Mouse (Mus musculus): ENCODE data around the gene Chpt1. TPM values are rescaled to one million over a fixed set of nuclear protein-coding genes. Genes with fewer than 3 reads are reported as not detected.

Gene Chpt1
- polyA plus RNA-seq, 1 experiment from 2014 or later, result 5.2 TPM

DNA sequence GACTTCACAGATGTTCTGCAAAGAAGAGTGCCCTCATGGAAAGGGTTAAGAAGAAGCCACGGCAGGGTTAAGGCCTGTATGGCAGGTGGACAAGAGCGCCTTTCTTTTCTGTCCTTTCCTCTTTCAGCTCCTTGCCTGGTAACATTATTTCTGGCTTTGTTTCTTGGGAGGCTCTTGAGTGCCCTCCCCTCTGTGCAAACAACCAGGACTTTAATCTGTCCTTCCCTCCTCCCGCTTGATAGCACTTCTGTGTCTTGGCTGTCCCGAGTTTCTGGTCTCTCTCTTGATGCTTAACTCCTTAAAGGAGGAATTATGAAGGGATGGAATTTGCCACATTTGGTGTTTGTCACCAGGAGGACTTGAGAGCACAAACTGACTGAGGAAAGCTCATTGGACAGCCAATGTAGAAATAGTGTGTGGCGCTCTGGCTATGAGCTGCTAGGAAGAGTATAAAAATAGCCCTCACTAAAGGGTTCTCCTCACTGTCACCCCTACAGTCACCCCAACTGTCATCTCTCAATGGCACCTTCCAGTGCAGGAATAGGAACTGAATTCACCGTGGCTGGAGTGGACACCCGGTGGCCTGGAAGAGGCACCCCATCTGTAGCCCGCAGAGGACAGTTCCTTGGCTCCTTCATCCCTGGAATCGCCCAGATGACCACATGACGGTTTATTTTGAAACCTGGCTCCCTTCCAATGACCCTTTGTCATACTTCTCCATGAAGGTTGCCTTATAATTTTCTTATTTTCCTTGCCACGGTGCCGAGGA is 6.8 kb upstream of the Chpt1 start:
- H3K4me3 ChIP-seq, result no peak overlapping the region
- no peak for ATAC-seq
- WGBS, result 76% methylated on average over 12 of the region's 12 CpGs
- no peak overlapping the region for H3K27ac ChIP-seq
- H3K9ac ChIP-seq, result no peak overlapping the region
- H3K27me3 ChIP-seq, result no peaks in the 10 kb centered on the region
- H3K36me3 ChIP-seq (ENCODE audit: poor library complexity, severe bottlenecking), result no peaks in the 10 kb centered on the region
- H3K9me3 ChIP-seq (replicated peaks), result no peaks in the 10 kb centered on the region
- H3K4me1 ChIP-seq, result no peaks in the 10 kb centered on the region
- no peak overlapping the region for H3K4me2 ChIP-seq

DNA sequence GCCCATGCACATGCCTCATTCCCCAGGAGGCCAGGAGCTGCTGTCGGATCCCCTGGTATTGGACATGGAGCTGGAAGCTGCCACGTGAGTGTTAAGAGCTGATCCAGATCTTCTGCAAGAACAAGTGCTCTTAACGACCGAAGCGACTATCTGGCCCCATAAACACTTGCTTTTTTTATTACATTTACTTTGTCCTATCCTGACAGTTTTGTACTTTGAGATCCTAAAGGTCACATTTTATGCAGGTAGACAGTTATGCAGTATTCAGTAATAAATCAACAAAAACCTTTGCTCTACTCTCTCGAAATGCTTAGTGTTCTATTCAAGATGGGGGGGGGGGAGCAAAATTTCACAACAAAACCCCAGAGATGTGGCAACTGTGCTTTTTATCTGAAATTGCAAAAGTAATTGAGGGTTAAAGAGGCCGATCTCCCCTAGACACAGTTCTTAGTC is 3.8 kb upstream of the Chpt1 start:
- WGBS, result 87% methylated on average over 7 of the region's 7 CpGs
- ATAC-seq, result no peak

DNA sequence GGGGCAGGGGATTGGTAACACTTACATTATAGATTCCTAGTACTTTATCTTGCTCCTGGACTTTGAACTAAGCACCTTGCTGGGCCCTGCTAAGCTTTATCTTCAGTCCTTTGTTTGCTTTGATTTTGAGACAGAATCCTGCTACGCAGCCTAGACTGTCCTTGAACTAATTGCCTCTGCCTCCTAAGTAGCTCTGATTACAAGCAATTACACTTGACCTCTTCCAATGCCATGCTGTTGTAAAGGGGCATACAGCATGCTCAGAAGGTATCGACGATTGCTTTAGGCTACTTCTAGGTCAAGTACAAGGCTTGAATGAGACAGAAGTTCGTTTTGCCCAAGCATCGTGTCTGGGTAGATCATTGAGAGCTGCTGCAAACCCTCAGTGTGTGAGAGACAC is 1.4 kb upstream of the Chpt1 start:
- no peak for ATAC-seq
- 45% methylated on average over 5 of the region's 5 CpGs for WGBS
- no peak overlapping the region for H3K9ac ChIP-seq

More for the DNA sequence above, 3.8 kb upstream of the Chpt1 start:
- H3K27me3 ChIP-seq, result no peaks in the 10 kb centered on the region
- no peak overlapping the region for H3K4me2 ChIP-seq
- H3K9ac ChIP-seq, result no peak overlapping the region
- H3K4me3 ChIP-seq, result no peak overlapping the region
- no peaks in the 10 kb centered on the region for H3K36me3 ChIP-seq (ENCODE audit: poor library complexity, severe bottlenecking)
- H3K4me1 ChIP-seq, result peaks cover 6% of the 10 kb centered on the region
- no peak overlapping the region for H3K27ac ChIP-seq
- H3K9me3 ChIP-seq (replicated peaks), result no peaks in the 10 kb centered on the region

DNA sequence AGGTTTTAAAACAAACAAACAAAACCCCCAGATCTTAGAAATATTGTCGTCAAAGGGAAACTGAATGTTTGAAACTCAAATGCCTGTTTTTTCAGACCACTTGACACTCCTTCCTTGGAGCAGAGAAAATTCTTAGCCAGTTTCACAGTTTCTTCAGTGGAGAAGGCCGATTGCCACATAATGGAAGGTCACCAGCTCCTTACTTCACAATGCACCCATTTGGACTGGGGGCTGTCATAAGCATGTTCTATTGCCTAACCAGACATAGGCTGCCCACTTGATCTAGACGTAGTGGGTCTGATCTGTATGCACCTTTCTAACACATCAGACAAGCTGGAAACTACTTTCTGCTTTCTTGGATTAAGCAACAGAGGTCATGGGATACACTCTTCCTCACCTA is 608 bp upstream of the Chpt1 start:
- ATAC-seq, result no peak
- Histone ChIP-seq H3K27me3 (no peaks in the 10 kb centered on the region), H3K27ac (no peak overlapping the region), H3K4me2 (peak overlapping the region; percentile 75; the same call in 1 of the 2 replicates), H3K36me3 (ENCODE audit: poor library complexity, severe bottlenecking) (no peaks in the 10 kb centered on the region), H3K9me3 (replicated peaks) (no peaks in the 10 kb centered on the region), H3K4me1 (peaks cover 17% of the 10 kb centered on the region), H3K9ac (no peak overlapping the region), H3K4me3 (no peak overlapping the region)
- 50% methylated on average over 3 of the region's 3 CpGs for WGBS

More for the DNA sequence above, 1.4 kb upstream of the Chpt1 start:
- H3K27ac ChIP-seq, result no peak overlapping the region
- no peaks in the 10 kb centered on the region for H3K36me3 ChIP-seq (ENCODE audit: poor library complexity, severe bottlenecking)
- no peaks in the 10 kb centered on the region for H3K27me3 ChIP-seq
- no peak overlapping the region for H3K4me3 ChIP-seq
- H3K9me3 ChIP-seq (replicated peaks), result no peaks in the 10 kb centered on the region
- H3K4me2 ChIP-seq, result no peak overlapping the region
- H3K4me1 ChIP-seq, result peaks cover 17% of the 10 kb centered on the region

DNA sequence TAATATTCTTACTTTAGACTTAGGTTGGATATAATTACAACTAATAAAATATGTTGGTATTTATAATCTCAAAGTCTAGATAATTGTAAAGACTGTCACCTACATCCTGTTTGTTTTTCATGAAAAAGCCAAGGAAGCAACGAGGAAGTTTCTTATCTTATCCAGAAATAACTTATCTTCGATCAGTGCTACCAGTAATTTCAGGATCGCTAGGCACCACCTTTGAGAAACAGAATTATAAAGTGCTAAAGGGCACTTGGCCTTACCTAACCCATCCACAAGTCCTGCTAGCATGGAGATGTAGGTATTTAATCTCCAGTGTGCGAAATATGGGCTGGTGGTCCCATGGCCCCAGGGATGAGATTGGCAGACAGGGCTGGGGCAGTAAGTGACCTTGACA is 954 bp downstream of the Chpt1 start:
- Histone ChIP-seq H3K4me3 (peak overlapping the region; percentile 75), H3K36me3 (ENCODE audit: poor library complexity, severe bottlenecking) (no peaks in the 10 kb centered on the region), H3K4me1 (peaks cover 17% of the 10 kb centered on the region), H3K27ac (peak overlapping the region; percentile 28), H3K4me2 (peak overlapping the region; percentile 75), H3K27me3 (no peaks in the 10 kb centered on the region), H3K9ac (peak overlapping the region; percentile 87), H3K9me3 (replicated peaks) (no peaks in the 10 kb centered on the region)
- no peak for ATAC-seq
- WGBS, result 56% methylated on average over 4 of the region's 4 CpGs

- Histone ChIP-seq H3K4me2 (peak overlapping the region; percentile 6; the same call in 1 of the 2 replicates), H3K9ac (no peak overlapping the region), H3K4me3 (no peak overlapping the region), H3K36me3 (ENCODE audit: poor library complexity, severe bottlenecking) (no peaks in the 10 kb centered on the region), H3K27ac (no peak overlapping the region), H3K27me3 (no peaks in the 10 kb centered on the region), H3K9me3 (replicated peaks) (no peaks in the 10 kb centered on the region), H3K4me1 (peaks cover 17% of the 10 kb centered on the region)
- ATAC-seq, result no peak
- 64% methylated on average over 13 of the region's 13 CpGs for WGBS
These were observed 1.7 kb downstream of the Chpt1 start for GRCm38 (mm10) chr10:88501886-88502765.

DNA sequence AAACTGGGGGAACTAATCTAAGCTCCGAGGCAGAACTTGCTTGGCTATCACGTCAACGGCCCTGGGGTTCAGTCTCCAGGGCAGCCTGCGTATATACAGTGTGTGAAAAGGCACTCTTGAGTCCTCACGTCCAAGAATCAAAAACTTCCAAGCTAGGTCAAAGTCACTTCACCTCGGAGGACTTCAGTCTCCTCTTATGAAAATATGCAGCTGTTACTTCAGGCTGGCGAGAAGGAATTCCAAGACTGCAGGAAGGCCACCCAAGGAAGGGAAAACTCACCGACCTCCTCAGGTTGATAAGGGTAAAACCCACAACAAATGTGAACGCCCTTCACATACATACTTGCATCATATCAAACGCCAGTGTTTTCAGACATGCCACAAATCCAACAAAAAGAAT is 2.5 kb downstream of the Chpt1 start:
- Histone ChIP-seq H3K27me3 (no peaks in the 10 kb centered on the region), H3K4me2 (no peak overlapping the region), H3K4me1 (peaks cover 17% of the 10 kb centered on the region), H3K27ac (no peak overlapping the region), H3K9me3 (replicated peaks) (no peaks in the 10 kb centered on the region), H3K36me3 (ENCODE audit: poor library complexity, severe bottlenecking) (no peaks in the 10 kb centered on the region), H3K4me3 (no peak overlapping the region), H3K9ac (no peak overlapping the region)
- ATAC-seq, result no peak
- WGBS, result 89% methylated on average over 10 of the region's 10 CpGs

DNA sequence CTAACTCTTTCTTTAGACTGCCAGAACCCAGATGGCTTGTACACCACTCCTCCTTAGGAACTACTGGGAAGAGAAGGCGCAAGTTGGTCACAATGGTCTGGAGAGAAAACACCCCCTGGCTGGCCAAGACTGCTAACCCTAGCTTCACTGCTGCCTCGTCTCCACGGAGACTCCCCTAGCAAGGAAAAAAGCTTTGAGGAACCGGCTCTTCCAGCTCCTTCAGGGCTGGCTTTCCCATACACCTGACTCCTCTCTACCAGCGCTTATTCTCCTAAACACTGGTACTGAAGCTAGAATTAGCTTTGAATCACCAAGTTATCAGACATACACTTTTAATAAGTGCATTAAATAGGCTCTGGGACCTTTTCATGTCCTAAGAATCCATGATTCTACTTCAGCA is 3.9 kb downstream of the Chpt1 start:
- no peaks in the 10 kb centered on the region for H3K9me3 ChIP-seq (replicated peaks)
- peaks cover 17% of the 10 kb centered on the region for H3K4me1 ChIP-seq
- H3K9ac ChIP-seq, result no peak overlapping the region
- H3K27me3 ChIP-seq, result no peaks in the 10 kb centered on the region
- 77% methylated on average over 5 of the region's 5 CpGs for WGBS
- H3K36me3 ChIP-seq (ENCODE audit: poor library complexity, severe bottlenecking), result no peaks in the 10 kb centered on the region
- H3K4me3 ChIP-seq, result no peak overlapping the region
- no peak for ATAC-seq
- H3K27ac ChIP-seq, result no peak overlapping the region
- H3K4me2 ChIP-seq, result no peak overlapping the region

DNA sequence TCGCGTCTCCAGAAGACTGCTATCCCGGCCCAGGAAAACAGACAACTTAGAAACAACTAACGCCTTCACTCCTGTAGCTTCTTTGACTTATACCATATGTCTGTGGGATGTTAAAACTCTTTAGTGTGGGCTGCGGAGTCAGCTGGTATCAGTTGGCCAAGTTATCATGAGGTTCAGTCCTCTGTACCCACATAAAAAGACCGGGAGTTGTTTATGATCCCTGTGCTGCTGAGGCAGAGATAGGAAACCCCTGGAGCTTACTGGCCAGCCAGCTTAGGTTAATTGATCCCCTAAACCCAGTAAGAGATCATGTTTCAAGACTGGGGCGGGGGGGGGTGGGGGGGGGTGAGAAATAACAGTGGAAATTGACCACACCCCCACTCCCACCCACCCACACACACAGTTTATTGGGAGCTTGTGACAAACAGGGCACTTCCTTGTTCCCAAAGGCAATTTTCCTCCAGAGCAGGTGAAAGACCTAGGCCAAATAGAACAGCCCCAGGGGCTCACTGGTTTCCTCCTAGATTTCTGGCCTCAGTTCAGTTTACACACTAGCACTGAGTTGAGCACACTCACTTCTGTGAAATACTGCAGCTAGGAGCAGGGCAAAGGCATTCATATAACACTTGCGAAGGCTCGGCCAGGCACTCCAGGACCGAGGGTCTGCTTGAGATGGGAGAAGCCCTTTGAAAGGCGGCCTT is 6.9 kb downstream of the Chpt1 start:
- H3K4me1 ChIP-seq, result peaks cover 5% of the 10 kb centered on the region
- H3K27me3 ChIP-seq, result no peaks in the 10 kb centered on the region
- H3K9me3 ChIP-seq (replicated peaks), result no peaks in the 10 kb centered on the region
- no peaks in the 10 kb centered on the region for H3K36me3 ChIP-seq (ENCODE audit: poor library complexity, severe bottlenecking)
- WGBS, result 77% methylated on average over 11 of the region's 11 CpGs
- ATAC-seq, result no peak
- no peak overlapping the region for H3K9ac ChIP-seq
- no peak overlapping the region for H3K27ac ChIP-seq
- no peak overlapping the region for H3K4me2 ChIP-seq
- H3K4me3 ChIP-seq, result no peak overlapping the region

DNA sequence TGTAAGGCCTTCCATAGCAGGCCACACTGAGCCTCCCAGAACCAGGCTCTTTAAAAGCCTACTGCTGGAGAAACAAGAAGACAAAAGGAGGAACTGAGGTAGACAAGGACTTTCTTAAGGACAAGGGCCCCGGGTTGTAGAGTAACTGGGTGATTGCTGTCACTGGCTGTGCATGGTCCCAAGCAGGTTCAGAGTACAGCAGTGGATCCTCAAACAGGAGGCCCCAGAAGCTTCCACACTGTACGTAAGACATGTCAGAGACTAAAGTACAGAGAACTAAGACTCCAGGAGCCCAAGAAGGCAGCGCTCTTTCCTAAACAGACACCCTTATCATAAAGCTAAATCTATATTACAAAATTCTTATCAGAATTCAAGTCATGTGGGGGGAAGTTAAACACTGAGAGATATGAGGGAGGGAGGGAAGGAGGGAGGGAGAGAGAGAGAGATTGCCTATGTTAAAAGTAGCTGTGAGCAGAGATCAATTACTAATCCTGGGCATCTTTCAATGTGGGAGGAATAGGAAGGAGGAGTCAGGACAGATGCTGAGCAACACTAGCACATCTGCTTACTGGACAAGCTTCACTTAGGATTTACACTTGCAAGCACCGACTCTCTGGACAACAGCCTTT is 8.8 kb downstream of the Chpt1 start:
- Histone ChIP-seq H3K27ac (no peak overlapping the region), H3K9me3 (replicated peaks) (no peaks in the 10 kb centered on the region), H3K4me2 (no peak overlapping the region), H3K4me1 (no peaks in the 10 kb centered on the region), H3K27me3 (no peaks in the 10 kb centered on the region), H3K4me3 (no peak overlapping the region), H3K9ac (no peak overlapping the region), H3K36me3 (ENCODE audit: poor library complexity, severe bottlenecking) (no peaks in the 10 kb centered on the region)
- ATAC-seq, result no peak
- WGBS, result 85% methylated on average over 4 of the region's 4 CpGs

GRCm38 (mm10) chr10:88492658-88493057 is 11.2 kb downstream of the Chpt1 start:
- no peak overlapping the region for H3K4me3 ChIP-seq
- WGBS, result 74% methylated on average over 8 of the region's 8 CpGs
- H3K4me2 ChIP-seq, result no peak overlapping the region
- H3K36me3 ChIP-seq (ENCODE audit: poor library complexity, severe bottlenecking), result no peaks in the 10 kb centered on the region
- H3K9ac ChIP-seq, result no peak overlapping the region
- H3K9me3 ChIP-seq (replicated peaks), result no peaks in the 10 kb centered on the region
- no peaks in the 10 kb centered on the region for H3K27me3 ChIP-seq
- H3K4me1 ChIP-seq, result no peaks in the 10 kb centered on the region
- no peak for ATAC-seq
- no peak overlapping the region for H3K27ac ChIP-seq
